Mouse (Mus musculus) retina, embryonic 14.5 days (tissue): ENCODE results near the gene Gcnt7.
A peak's percentile ranks its signal among the peaks of the same experiment; 100 is the strongest.

Source experiments
- DNase-seq: peaks from one replicate; pipeline ENCODE4 v3.0.0-alpha.2; 2015; ENCODE audit warnings: low spot score

Gene Gcnt7

GRCm38 (mm10) chr2:172460647-172461046 is 2.3 kb upstream of the Gcnt7 start:
- DNase-seq: no peak

DNA sequence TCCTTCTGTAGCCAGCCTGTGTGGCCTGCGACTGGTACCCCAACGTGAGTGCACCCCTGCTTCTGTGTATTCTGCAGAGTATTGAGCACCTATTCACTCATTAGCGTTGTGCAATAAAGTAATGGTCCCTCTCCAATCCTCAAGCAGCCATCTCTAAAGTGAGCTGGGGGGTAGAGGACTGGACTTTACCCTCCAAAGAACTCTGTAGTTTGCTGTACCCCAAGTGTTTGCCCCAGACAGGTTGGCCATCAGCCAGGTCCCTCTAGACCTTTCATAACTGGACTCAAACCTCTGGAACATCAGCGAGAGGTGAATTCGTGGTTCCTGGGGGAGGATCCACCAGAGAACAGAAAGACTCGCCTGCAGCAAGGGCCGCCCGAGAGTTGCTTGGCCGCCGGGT is 5.9 kb downstream of the Gcnt7 start:
- no peak for DNase-seq

DNA sequence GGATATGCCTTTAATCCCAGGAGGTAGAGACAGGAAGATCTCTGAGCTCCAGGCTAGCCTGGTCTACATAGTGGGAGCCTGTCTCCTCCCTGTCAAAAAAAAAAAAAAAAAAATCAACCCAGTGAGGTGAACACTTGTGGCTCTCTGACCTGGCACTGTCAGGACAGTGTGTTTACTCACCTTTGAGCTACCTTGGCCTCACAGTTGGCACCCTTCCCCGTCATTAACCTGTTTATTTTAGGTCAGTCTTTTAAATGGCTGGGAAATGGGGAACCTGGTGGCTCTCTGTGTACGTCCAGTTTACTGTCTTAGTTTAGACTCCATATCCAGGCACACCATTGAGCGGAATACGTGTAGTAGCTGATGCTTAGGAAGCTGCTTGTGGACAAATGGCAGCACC is 6.4 kb downstream of the Gcnt7 start:
- DNase-seq: no peak

DNA sequence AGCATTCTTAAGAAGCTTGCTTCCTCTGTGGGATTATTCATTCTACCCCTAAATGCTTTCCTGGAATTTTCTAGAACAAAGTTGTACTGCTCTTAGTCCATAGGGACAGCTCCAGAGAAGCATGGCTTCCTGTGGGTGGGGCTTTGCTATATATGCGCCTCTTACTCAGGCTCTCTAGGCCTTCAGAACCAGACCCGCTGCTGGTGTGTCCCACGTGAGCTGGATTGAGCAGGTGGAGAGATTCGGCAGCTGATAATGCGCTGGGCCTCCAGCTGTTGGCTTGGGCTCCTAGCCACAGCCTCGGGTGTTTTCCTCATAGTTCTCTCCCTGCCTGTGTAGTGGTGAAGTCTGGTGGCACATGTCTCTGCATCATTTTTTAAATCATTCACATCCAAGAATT is 7.8 kb downstream of the Gcnt7 start:
- DNase-seq: no peak

DNA sequence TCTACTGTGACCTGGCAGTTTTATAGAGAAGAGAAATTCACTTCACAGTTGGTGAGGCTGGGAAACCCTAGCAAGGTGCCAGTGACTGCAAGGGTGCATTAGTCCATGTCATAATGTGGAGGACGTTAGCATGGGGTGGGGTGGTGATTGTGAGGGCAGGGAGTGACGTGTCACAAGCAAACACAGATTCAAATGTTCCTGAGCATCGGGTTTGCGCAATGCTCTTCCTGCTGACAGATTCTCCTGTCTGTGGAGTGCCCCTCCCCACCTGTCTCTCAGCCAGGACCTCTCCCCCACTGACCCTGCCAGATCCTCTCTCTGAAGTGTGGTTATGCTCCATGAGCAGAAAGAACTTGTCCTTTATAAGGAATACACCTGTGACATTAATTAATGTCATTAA is 10.1 kb downstream of the Gcnt7 start:
- no peak for DNase-seq

GRCm38 (mm10) chr2:172447317-172447716 is 11.1 kb downstream of the Gcnt7 start:
- peak; percentile 23 for DNase-seq

DNA sequence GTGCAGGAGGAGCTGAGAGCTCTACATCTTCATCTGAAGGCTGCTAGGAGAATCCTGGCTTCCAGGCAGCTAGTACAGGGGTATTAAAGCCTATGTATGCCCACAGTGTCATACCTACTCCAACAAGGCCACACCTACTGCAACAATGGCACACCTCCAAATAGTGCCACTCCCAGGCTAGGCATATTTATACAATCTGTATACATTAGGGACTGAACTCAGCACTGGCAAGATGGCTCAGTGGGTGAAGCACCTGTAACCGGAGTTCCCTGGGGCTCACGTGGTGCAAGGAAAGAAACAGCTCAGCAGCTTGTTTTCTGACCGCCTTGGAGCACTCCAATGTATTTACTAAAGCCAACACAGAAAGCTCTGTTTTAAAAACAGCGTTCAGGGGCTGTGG is 12.8 kb downstream of the Gcnt7 start:
- no peak for DNase-seq

- no peak for DNase-seq
Observed at GRCm38 (mm10) chr2:172441176-172441575, 17.2 kb downstream of the Gcnt7 start.

GRCm38 (mm10) chr2:172440640-172441005 is 17.8 kb downstream of the Gcnt7 start:
- no peak for DNase-seq

DNA sequence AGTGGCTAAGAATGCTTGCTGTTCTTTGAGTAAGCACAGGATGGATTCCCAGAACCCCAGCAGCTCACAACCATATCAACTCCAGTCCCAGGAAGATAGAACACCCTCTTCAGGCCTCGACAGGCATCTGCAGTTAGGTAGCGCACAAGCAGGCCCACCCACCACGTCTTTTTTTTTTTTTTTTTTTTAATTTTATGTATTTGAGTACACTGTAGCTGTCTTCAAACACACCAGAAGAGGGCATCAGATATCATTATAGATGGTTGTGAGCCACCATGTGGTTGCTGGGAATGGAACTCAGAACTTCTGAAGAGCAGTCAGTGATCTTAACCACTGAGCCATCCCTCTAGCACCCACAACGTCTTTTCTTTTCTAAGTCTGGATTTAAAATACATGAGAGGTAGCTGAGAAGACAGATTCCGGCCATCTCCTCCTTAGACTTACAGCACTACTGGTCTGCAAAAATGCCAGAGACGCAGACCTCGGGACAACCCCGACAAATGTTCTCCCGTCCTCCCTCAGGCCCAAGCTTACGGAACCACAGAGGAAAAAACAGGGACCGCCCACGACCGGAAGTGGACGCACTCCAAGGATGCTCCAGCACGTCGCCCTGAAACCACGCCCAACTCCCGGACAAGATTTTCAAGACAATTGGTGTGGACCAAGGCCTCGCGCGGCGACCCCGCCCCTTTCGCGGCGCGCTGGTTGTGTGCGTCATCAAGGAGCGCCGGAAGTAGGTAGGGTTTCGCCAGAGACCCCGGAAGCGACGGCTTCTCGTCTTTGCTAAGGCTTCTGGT is 18.4 kb downstream of the Gcnt7 start, which contains the start of gene Rtf2:
TSS of gene Rtf2 (plus strand) at position 714 of the 797 bp plus-strand sequence.
- DNase-seq: peak; percentile 98

DNA sequence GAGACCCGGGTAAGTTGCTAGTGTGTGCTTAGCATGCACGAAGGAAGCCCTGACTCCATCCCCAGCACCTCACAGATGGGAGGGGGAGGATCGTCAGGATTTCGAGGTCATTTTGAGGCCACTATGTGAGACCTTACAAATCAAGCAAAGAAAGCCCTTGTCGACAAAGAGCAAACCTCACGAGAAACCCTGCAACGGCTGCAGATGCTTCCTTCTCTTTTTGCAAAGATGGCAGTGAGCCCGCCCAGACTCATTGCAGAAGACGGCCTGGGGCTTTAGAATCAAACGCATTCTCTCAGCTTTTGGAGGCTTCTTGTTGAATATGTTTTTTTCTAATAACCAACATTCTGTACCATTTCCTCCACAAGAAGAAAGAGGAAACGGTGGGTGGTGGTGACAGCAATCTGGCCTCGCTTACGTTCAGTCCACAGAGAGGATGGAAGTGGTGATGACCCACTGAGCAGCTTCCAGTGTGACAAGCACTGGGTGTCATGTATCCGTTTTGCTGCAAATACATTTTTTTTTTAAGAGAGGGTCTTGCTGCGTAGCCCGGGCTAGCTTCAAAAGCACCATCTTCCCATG is 20.9 kb downstream of the Gcnt7 start:
- no peak for DNase-seq

DNA sequence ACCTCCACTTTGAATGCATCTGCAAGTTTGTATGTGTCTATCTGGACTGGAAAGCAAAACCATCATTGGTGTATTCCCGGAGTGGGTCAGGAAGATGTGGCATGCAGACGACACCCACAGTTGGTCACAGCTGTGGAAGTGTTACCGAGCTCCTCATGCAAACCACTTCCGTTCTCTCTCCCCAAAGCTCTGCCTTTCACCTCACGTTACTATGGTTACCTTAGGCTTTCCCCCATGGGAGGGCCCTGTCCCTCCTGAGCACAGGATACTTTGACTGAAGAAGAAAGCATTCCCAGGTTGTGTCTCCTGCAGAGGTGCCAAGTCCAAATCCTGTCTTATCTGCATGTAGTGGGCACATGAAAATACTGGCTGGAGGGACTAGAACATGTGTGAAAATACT is 24.6 kb downstream of the Gcnt7 start:
- DNase-seq: no peak

DNA sequence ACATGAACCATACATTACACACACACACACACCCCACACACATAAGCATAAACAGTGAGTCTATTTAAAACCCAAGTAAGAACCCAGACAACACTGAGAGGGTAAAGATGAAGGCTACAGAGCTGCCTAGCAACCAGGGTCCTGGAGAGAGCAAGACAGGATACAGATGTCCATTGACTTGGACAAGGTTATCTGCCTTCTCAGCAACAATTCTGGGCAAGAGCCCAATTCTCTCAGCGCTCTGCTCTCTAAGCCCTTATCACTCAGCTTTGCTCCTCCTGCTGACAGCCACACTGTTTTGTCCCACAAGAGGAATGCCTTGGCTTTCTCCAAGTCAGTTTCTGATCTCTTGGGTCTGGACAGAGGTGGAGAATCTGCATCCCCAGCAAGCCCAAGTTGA is 27.8 kb downstream of the Gcnt7 start:
- no peak for DNase-seq

GRCm38 (mm10) chr2:172418208-172418607 is 40.2 kb downstream of the Gcnt7 start:
- no peak for DNase-seq

GRCm38 (mm10) chr2:172416876-172417275 is 41.5 kb downstream of the Gcnt7 start:
- no peak for DNase-seq

DNA sequence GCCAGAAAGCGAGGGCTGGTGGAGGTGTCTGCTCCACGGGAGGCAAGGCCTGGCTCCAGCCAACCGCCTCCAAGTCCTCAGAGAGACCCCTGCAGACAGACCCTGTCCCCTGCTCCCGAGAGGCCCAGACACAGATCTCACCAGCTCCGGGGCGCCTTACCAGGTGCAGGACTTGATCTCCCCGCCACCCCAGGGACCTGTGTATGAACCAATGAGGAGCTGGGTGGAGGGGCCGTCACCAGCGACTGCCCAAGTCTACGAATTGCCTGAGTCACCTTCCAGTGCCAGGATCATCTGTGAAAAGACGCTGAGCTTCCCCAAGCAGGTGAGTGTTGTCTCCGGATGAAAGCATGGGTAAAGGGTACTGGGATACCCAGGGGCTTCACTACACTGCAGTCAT is 42.2 kb downstream of the Gcnt7 start:
- DNase-seq: no peak

DNA sequence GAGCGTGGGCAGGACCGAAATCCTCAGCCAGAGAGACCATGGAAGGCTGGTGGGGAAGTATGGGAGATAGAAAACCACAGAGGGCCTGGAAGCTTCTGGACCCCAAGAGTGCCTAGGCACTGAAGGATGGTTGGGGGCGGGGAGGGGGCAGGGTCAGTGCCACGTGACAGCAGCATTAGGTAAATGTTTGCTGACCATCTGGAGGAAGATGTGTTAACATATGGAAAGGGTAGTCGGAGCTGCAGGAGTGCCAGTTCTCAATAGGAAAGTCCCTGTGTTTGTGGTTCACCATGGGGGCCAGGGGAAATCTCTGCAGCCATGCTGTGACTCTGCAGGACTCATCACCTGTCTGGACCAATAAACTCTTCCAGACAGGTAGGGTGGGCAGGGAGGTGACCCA is 44.5 kb downstream of the Gcnt7 start:
- DNase-seq: no peak

GRCm38 (mm10) chr2:172413273-172413672 is 45.1 kb downstream of the Gcnt7 start:
- no peak for DNase-seq

- DNase-seq: peak; percentile 69
Observed at GRCm38 (mm10) chr2:172412454-172412853, 45.9 kb downstream of the Gcnt7 start.

DNA sequence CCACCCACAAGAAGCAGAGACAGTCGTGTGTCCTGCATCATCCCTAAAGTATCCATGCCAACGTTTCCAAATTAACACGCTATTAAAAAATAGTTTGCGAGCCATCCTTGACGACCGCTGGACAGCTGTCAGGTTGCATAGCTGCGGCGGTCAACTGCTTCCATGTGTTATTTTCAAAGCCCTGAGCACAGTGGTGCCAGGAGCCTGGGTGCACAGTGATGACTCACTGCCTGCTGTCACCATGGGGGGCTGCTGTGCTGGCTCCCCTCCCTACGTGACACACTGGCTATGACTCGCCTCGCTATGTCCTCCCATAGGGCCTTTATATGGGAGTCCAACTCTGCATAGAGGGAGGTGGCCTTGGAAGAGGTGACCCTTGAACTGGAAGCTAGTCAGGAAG is 47.3 kb downstream of the Gcnt7 start:
- no peak for DNase-seq

- no peak for DNase-seq
Observed at GRCm38 (mm10) chr2:172410686-172411085, 47.7 kb downstream of the Gcnt7 start.

GRCm38 (mm10) chr2:172407499-172407898 is 50.9 kb downstream of the Gcnt7 start:
- no peak for DNase-seq

GRCm38 (mm10) chr2:172406173-172406572 is 52.2 kb downstream of the Gcnt7 start:
- DNase-seq: no peak

GRCm38 (mm10) chr2:172405011-172405410 is 53.4 kb downstream of the Gcnt7 start:
- DNase-seq: no peak
